Mouse (Mus musculus) lung, embryonic 14.5 days (tissue): Measurements from ENCODE around the gene Clec18a. TPM values are rescaled to one million over a fixed set of nuclear protein-coding genes. Genes with fewer than 3 reads are reported as not detected.
"Not testable (repeated sequence)": the region's sequence is repeated elsewhere in the genome, so short reads cannot be mapped to it uniquely, and the experiment has no call there.

ENCODE experiments used
- ATAC-seq: fragments of 200-750 bp; cut with Nextera tagmentation; 2 replicates; pipeline ENCODE4 v1.8.0; 2017; ENCODE audit warnings: mild to moderate bottlenecking, moderate TSS enrichment, moderate library complexity; ENCODE audit not compliant: insufficient read depth
- DNase-seq: peaks from one replicate; pipeline ENCODE4 v3.0.0-alpha.2; 2015
- H3K27ac ChIP-seq: fragments of 300-500 bp; sonication (generic); 2 replicates; pipeline ENCODE4 v1.5.1; 2014; ENCODE audit warnings: low read depth, mild to moderate bottlenecking, moderate library complexity
- H3K27me3 ChIP-seq: fragments of 300-500 bp; sonication (generic); 2 replicates; pipeline ENCODE4 v1.6.1; 2014; ENCODE audit warnings: low read length, control low read depth; ENCODE audit not compliant: insufficient read depth
- H3K36me3 ChIP-seq: fragments of 300-500 bp; sonication (generic); 2 replicates; pipeline ENCODE4 v1.6.1; 2014; ENCODE audit warnings: control low read depth; ENCODE audit not compliant: insufficient read depth
- H3K4me1 ChIP-seq: fragments of 300-500 bp; sonication (generic); 2 replicates; pipeline ENCODE4 v1.6.1; 2014; ENCODE audit warnings: antibody characterized with exemption, control low read depth; ENCODE audit not compliant: insufficient read depth
- H3K4me2 ChIP-seq: fragments of 300-500 bp; sonication (generic); 2 replicates; pipeline ENCODE4 v1.6.1; 2014; ENCODE audit warnings: mild to moderate bottlenecking
- H3K4me3 ChIP-seq: fragments of 300-500 bp; sonication (generic); 2 replicates; pipeline ENCODE4 v1.5.1; 2014; ENCODE audit warnings: low read depth, low read length
- H3K9ac ChIP-seq: fragments of 300-500 bp; sonication (generic); 2 replicates; pipeline ENCODE4 v1.6.1; 2014
- H3K9me3 ChIP-seq: fragments of 300-500 bp; sonication (generic); 2 replicates; pipeline ENCODE4 v1.6.1; 2016; ENCODE audit warnings: low read depth, low read length, control low read depth
- CTCF ChIP-seq: IDR thresholded peaks from 2 replicates; pipeline ENCODE4 v1.5.1; 2016; ENCODE audit warnings: antibody characterized with exemption, low read depth
- WGBS: fragments of 180-500 bp; shearing (Covaris S2); extraction: QIAGEN DNeasy Blood & Tissue Kit; methylation state at CpG from one replicate; pipeline ENCODE4 v1.1.7; 2014; 5-methylcytosine and 5-hydroxymethylcytosine counted together
- microRNA-seq: library from miRNA; unstranded; fragments of <30 nt; microRNA quantifications from one replicate; pipeline ENCODE4, GENCODE M21; 2016; ENCODE audit warnings: borderline number of aligned reads
- polyA plus RNA-seq: library from polyadenylated mRNA; unstranded; fragments of >200 nt; fragmentation: Nextera tagmentation; extraction: Ambion mirVana; gene quantifications from 2 replicates; pipeline ENCODE4 v1.2.1, GENCODE M21; 2014

Gene Clec18a
- polyA plus RNA-seq, 1 experiment from 2014 or later = not detected

DNA sequence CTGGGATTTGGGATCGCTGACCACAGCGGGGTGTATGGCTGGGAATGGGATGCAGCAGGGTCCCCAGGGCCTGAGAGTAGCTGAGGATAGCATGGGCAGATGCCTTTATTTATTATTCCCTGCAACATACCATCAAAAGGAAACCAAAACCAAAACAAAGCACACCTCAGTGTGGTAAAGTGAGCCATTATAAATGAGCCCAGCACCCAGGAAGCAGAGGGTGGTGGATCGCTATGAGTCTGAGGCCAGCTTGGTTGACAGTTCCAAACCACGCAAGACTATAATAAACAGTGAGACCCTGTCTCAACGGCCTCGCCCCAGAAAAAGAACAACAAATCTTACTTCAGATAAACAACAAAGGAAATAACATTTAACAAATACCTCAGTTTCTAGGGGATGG lies 62.2 kb downstream of the Clec18a start:
- DNase-seq (no peak), ATAC-seq (no peak)
- Histone ChIP-seq H3K9me3 (no peaks in the 10 kb centered on the region), H3K36me3 (no peaks in the 10 kb centered on the region), H3K4me2 (no peak overlapping the region), H3K27ac (no peak overlapping the region), H3K9ac (no peak overlapping the region), H3K4me3 (no peak overlapping the region), H3K27me3 (no peaks in the 10 kb centered on the region), H3K4me1 (peaks cover 10% of the 10 kb centered on the region)
- 76% methylated on average over 6 of the region's 6 CpGs for WGBS
- TF ChIP-seq CTCF = no peak

DNA sequence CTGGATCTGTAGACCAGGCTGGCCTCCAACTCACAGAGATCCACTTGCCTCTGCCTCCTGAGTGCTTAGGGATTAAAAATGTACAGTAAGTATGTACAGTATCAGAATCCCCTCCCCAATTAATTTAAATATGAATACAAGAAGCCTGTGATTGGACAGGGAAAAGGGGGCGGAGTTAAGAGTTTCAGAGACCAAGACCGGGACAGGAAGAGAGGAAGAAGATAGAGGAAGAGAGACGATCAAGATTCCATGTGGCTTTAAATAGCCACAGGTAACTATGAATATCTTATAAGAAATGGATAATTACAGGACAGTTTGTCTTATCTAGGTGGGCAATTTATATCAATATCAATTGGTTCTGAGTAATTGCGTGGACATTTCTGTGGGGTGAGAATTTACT lies 62.6 kb downstream of the Clec18a start:
- no peak for TF ChIP-seq CTCF
- no peaks in the 10 kb centered on the region for H3K36me3 ChIP-seq
- ATAC-seq (no peak), DNase-seq (peak; percentile 5)
- H3K4me1 ChIP-seq = peaks cover 6% of the 10 kb centered on the region; the same call in 1 of the 2 replicates
- no peak overlapping the region for H3K4me2 ChIP-seq
- H3K9me3 ChIP-seq = no peaks in the 10 kb centered on the region
- 55% methylated on average over 4 of the region's 4 CpGs for WGBS
- H3K4me3 ChIP-seq = no peak overlapping the region
- no peak overlapping the region for H3K9ac ChIP-seq
- no peaks in the 10 kb centered on the region for H3K27me3 ChIP-seq
- H3K27ac ChIP-seq = no peak overlapping the region

DNA sequence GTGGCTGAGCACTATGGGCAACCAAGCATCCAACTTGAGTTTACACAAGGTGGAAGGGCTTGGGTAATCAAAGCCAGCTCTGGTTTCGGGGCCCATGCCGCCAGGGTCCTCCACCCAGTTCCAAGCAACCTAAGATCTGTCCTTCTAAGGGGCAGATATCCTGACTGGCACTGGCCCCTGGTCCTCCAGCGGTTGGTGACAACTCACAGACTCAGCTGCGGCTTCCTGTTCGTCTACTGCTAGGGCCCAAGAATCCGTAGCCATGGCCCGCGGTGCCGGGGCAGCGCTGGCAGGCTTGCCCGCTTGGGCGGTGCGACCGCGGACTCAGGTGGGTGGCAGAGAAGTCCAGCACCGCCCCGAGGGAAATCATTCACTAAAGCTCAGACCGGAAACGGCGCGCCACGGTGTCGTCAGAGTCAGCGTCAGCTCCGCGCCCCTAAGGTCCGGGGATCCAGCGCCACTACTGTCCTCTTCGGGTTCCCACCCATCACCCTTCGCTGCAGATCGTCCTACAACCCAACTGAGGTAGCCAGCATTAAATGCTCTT lies 64.8 kb downstream of the Clec18a start:
- H3K27me3 ChIP-seq = no peaks in the 10 kb centered on the region
- H3K36me3 ChIP-seq = no peaks in the 10 kb centered on the region
- peak overlapping the region; percentile 69 for H3K27ac ChIP-seq
- ATAC-seq (peak; percentile 97), DNase-seq (peak; percentile 92)
- H3K4me3 ChIP-seq = peak overlapping the region; percentile 78
- under 1% methylated on average over 31 of the region's 31 CpGs for WGBS
- peaks cover 2% of the 10 kb centered on the region; the same call in 1 of the 2 replicates for H3K4me1 ChIP-seq
- peak overlapping the region; percentile 80 for H3K4me2 ChIP-seq
- no peaks in the 10 kb centered on the region for H3K9me3 ChIP-seq
- no peak for TF ChIP-seq CTCF
- peak overlapping the region; percentile 81 for H3K9ac ChIP-seq

DNA sequence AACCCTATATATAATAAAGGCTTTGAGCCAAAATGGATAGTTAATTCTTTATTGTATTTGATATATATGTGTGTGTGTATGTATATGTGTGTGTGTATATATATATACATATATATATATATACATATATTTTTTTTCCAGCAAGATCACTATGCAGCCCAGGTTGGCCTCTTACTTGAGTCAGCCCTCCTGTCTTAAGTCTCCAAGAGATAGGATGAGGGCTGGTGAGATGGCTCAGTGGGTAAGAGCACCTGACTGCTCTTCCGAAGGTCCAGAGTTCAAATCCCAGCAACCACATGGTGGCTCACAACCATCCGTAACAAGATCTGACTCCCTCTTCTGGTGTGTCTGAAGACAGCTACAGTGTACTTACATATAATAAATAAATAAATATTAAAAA lies 65.6 kb downstream of the Clec18a start:
- H3K27ac ChIP-seq, H3K27me3 ChIP-seq, DNase-seq, H3K4me1 ChIP-seq, H3K9me3 ChIP-seq, ATAC-seq, H3K36me3 ChIP-seq, H3K4me2 ChIP-seq, H3K9ac ChIP-seq, H3K4me3 ChIP-seq: not testable (repeated sequence)
- 100% methylated on average over 1 of the region's 2 CpGs for WGBS

DNA sequence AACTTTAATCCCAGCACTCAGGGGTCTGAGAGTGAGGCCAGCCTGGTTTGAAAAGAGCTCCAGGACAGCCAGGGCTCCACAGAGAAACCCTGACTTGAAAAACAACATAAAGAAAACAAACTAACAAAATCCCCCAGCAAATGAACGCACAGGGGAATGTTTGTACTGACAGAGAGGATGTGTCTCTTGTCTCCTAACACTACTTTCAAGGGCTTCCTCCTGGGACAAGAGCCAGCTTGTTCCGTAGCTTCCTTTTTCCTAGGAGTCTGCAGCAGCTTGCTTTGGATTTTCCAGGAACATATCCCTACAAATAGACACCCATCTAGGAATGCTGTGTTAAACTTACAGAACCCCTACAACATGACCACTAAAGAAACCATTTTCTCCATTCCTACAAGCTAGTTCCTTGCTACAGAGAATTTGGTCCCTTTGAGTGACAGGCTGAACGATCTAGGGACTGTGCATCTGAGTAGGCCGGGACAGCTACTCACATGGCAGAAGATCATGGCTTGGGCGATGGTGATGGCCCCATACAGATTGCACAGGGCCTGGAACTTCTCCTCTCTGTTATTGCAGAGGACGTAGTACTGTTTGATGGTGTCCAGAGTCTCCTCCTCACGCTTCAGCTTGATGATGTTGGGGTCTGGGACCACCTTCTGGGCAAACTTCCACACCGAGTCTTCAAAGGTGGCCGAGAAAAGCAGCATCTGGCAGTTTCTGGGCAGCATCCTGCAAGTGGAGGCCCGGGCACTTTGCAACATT lies 81.8 kb downstream of the Clec18a start:
- H3K36me3 ChIP-seq = peaks cover 42% of the 10 kb centered on the region
- ATAC-seq (peak; percentile 28; the same call in 1 of the 2 replicates), DNase-seq (peak; percentile 25)
- 75% methylated on average over 9 of the region's 10 CpGs for WGBS
- not testable (repeated sequence) for H3K27ac ChIP-seq, H3K4me2 ChIP-seq, H3K27me3 ChIP-seq, H3K9ac ChIP-seq, H3K4me3 ChIP-seq, H3K9me3 ChIP-seq, H3K4me1 ChIP-seq

Small RNAs within 50 kb of the gene (microRNA-seq; reads per million reads assigned to microRNA genes)
- gene Gm24103 (not detected), gene Mir3473d (not detected)

Other genes starting within 250 kb of the Clec18a start
- 70.9 and 71.0 TPM in 2 replicates for gene Cog4, start 245.8 kb downstream of the Clec18a start, polyA plus RNA-seq
- gene Sf3b3, start 245.6 kb downstream of the Clec18a start, polyA plus RNA-seq = 168 and 174 TPM in 2 replicates
- gene Fuk, start 189.9 kb downstream of the Clec18a start, polyA plus RNA-seq = 9.0 and 11.5 TPM in 2 replicates
- gene St3gal2, start 172.5 kb downstream of the Clec18a start, polyA plus RNA-seq = 11.3 and 13.0 TPM in 2 replicates
- gene Ddx19a, start 94.6 kb downstream of the Clec18a start, polyA plus RNA-seq = 19.1 and 21.0 TPM in 2 replicates
- 7.2 and 7.8 TPM in 2 replicates for gene Ddx19b, start 60.7 kb downstream of the Clec18a start, polyA plus RNA-seq
- 66.1 and 66.9 TPM in 2 replicates for gene Aars, start 59.3 kb downstream of the Clec18a start, polyA plus RNA-seq
- 24.0 and 27.8 TPM in 2 replicates for gene Exosc6, start 36.1 kb downstream of the Clec18a start, polyA plus RNA-seq
- gene Pdpr, start 2.2 kb upstream of the Clec18a start, polyA plus RNA-seq = 7.1 and 9.1 TPM in 2 replicates
- gene Glg1, start 166.8 kb upstream of the Clec18a start, polyA plus RNA-seq = 97.0 and 99.2 TPM in 2 replicates
- 76.7 and 82.6 TPM in 2 replicates for gene Rfwd3, start 207.8 kb upstream of the Clec18a start, polyA plus RNA-seq
- gene Mlkl, start 245.8 kb upstream of the Clec18a start, polyA plus RNA-seq = 3.2 and 3.6 TPM in 2 replicates